Mouse (Mus musculus): ENCODE data around the gene Mad1l1. TPM values are rescaled to one million over a fixed set of nuclear protein-coding genes. Genes with fewer than 3 reads are reported as not detected.

Mad1l1 gene
- total and polyA plus RNA-seq, 2 experiments: 6.7 to 14.4 TPM

DNA sequence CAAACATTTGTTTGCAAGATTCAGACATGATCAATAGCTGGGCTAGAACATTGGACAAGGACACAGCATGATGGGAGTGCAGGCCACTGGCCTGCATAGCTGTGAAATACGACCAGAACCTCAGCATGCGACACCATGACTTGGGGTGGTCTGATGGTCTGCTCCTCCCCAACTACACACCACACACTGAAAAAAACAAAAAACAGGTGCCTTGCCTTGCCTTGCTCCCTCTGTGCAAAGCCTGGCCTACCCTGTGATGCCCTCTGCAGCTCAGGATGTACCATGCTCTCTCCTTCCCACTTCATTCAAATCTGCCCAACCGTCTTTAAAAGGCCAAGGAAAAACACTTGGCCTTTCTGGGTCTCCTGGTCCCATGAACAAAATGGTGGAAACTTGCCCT lies 63.3 kb downstream of the Mad1l1 start:
- Histone ChIP-seq H3K79me2 (ENCODE audit: control insufficient read depth, insufficient read depth, low read length) (no peaks in the 10 kb centered on the region), H3K9ac (ENCODE audit: low read depth, low read length) (no peak overlapping the region), H3K4me1 (ENCODE audit: control insufficient read depth, insufficient read depth, low read length) (no peaks in the 10 kb centered on the region), H3K27ac (replicated peaks; ENCODE audit: insufficient read depth, low read depth, low read length) (no peak overlapping the region), H3K4me3 (ENCODE audit: insufficient read depth, low read depth, low read length) (no peak overlapping the region), H3K27me3 (ENCODE audit: control insufficient read depth, insufficient read depth, low read length) (no peaks in the 10 kb centered on the region), H3K36me3 (ENCODE audit: control insufficient read depth, insufficient read depth, low read length) (no peaks in the 10 kb centered on the region)
- 94% methylated on average over 3 of the region's 3 CpGs for WGBS
- no peak for TF ChIP-seq CTCF (IDR thresholded peaks at IDR 0.05; ENCODE audit: low read depth, low read length)
- no peak for TF ChIP-seq POLR2A (IDR thresholded peaks at IDR 0.05; ENCODE audit: extremely low read depth, insufficient read depth, low read length)
- no peak for DNase-seq (ENCODE audit: extremely low read depth, low read depth, low spot score)

DNA sequence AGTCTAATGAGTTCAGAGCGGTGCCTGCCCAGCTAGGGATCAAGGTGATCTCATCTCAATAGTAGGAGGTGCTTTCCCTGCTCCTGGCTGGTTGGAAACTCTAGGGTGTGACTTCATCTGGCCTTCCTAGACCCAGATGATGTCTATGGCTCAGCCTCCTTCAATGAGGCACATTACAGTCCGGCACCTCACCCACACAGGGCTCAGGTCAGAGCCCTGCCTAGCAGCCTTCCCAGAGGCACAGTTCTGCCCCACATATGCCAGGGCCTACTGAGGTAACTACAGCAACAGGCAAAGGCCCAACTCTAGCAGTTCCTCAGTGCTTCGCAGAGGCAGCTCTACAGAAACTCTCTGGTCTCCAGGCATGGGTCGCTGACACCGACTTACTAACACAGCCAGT lies 63.9 kb downstream of the Mad1l1 start:
- no peaks in the 10 kb centered on the region for H3K4me1 ChIP-seq (ENCODE audit: control insufficient read depth, insufficient read depth, low read length)
- DNase-seq (ENCODE audit: extremely low read depth, low read depth, low spot score): no peak
- no peaks in the 10 kb centered on the region for H3K36me3 ChIP-seq (ENCODE audit: control insufficient read depth, insufficient read depth, low read length)
- H3K27me3 ChIP-seq (ENCODE audit: control insufficient read depth, insufficient read depth, low read length): no peaks in the 10 kb centered on the region
- no peak overlapping the region for H3K9ac ChIP-seq (ENCODE audit: low read depth, low read length)
- H3K4me3 ChIP-seq (ENCODE audit: insufficient read depth, low read depth, low read length): no peak overlapping the region
- WGBS: 94% methylated on average over 5 of the region's 5 CpGs
- H3K27ac ChIP-seq (replicated peaks; ENCODE audit: insufficient read depth, low read depth, low read length): no peak overlapping the region
- H3K79me2 ChIP-seq (ENCODE audit: control insufficient read depth, insufficient read depth, low read length): no peaks in the 10 kb centered on the region
- TF ChIP-seq POLR2A (IDR thresholded peaks at IDR 0.05; ENCODE audit: extremely low read depth, insufficient read depth, low read length): no peak
- no peak for TF ChIP-seq CTCF (IDR thresholded peaks at IDR 0.05; ENCODE audit: low read depth, low read length)

DNA sequence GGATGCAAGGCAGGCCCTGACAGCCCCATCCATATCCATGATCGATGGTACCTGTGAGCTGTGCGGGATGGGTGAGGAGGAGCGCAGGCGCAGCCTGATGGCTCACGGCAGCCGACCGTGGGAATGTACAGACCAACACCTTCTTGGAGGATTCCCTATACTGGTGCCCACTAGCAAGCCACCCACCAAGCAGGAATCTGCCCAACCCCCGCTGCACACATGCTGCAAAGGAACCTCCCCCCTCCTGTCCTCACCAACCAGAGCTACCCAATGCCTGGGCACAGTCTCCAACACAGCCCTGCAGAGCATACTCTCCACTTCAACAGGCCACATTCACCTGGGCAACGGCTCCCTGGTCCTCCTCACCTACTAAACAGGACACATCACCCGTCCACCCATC lies 64.7 kb downstream of the Mad1l1 start:
- Histone ChIP-seq H3K27ac (replicated peaks; ENCODE audit: insufficient read depth, low read depth, low read length) (no peak overlapping the region), H3K36me3 (ENCODE audit: control insufficient read depth, insufficient read depth, low read length) (no peaks in the 10 kb centered on the region)

DNA sequence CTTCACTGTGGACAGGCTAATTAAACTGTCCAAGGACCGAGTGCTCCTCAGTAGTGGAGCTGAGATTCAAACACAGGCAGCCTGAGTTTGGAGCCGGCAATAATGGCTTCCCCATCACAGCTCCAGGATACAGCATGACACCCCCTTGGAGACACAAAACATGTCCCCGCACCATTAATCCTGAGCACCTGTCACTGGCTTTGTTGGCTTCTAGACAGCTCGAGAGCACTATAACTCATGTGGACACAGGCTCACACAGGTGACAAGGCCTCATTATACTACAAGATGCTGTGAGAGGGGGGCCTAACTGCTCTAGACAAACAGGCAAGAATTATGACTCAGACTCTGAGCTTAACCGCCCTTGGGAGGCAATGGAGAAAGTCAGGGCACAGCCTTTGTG lies 66.1 kb downstream of the Mad1l1 start:
- no peak overlapping the region for H3K27ac ChIP-seq (replicated peaks; ENCODE audit: insufficient read depth, low read depth, low read length)
- H3K9ac ChIP-seq (ENCODE audit: low read depth, low read length): no peak overlapping the region
- DNase-seq (ENCODE audit: extremely low read depth, low read depth, low spot score): no peak
- no peaks in the 10 kb centered on the region for H3K27me3 ChIP-seq (ENCODE audit: control insufficient read depth, insufficient read depth, low read length)
- H3K79me2 ChIP-seq (ENCODE audit: control insufficient read depth, insufficient read depth, low read length): no peaks in the 10 kb centered on the region
- 97% methylated on average over 5 of the region's 5 CpGs for whole genome bisulfite sequencing
- H3K4me3 ChIP-seq (ENCODE audit: insufficient read depth, low read depth, low read length): no peak overlapping the region
- TF ChIP-seq CTCF (IDR thresholded peaks at IDR 0.05; ENCODE audit: low read depth, low read length) (no peak), POLR2A (IDR thresholded peaks at IDR 0.05; ENCODE audit: extremely low read depth, insufficient read depth, low read length) (no peak)
- H3K4me1 ChIP-seq (ENCODE audit: control insufficient read depth, insufficient read depth, low read length): no peaks in the 10 kb centered on the region
- no peaks in the 10 kb centered on the region for H3K36me3 ChIP-seq (ENCODE audit: control insufficient read depth, insufficient read depth, low read length)

More for the DNA sequence above, 64.7 kb downstream of the Mad1l1 start:
- Histone ChIP-seq H3K4me1 (ENCODE audit: control insufficient read depth, insufficient read depth, low read length) (no peaks in the 10 kb centered on the region), H3K79me2 (ENCODE audit: control insufficient read depth, insufficient read depth, low read length) (no peaks in the 10 kb centered on the region), H3K27me3 (ENCODE audit: control insufficient read depth, insufficient read depth, low read length) (no peaks in the 10 kb centered on the region), H3K9ac (ENCODE audit: low read depth, low read length) (no peak overlapping the region), H3K4me3 (ENCODE audit: insufficient read depth, low read depth, low read length) (no peak overlapping the region)
- TF ChIP-seq CTCF (IDR thresholded peaks at IDR 0.05; ENCODE audit: low read depth, low read length) (no peak), POLR2A (IDR thresholded peaks at IDR 0.05; ENCODE audit: extremely low read depth, insufficient read depth, low read length) (no peak)
- no peak for DNase-seq (ENCODE audit: extremely low read depth, low read depth, low spot score)
- 94% methylated on average over 10 of the region's 10 CpGs for WGBS

DNA sequence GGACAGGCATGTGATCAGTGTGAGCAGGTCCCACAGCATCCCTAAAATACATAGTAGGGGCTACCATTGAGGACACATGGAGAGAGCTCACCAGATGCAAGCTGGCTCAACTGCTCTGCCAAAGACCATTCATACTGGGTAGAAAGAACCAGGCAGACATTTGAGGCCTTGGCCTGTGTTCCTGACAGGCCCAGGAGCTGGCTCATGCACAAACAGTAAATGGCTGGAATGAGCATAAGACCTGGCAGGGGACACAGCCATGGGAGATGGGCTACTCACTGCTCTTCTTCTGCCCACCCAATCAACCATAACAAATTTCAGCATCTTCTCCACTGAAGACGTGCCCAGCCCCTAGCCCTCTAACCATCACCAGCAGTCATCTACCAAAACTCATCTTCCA lies 66.7 kb downstream of the Mad1l1 start:
- H3K4me3 ChIP-seq (ENCODE audit: insufficient read depth, low read depth, low read length): no peak overlapping the region
- H3K36me3 ChIP-seq (ENCODE audit: control insufficient read depth, insufficient read depth, low read length): no peaks in the 10 kb centered on the region
- DNase-seq (ENCODE audit: extremely low read depth, low read depth, low spot score): no peak
- TF ChIP-seq POLR2A (IDR thresholded peaks at IDR 0.05; ENCODE audit: extremely low read depth, insufficient read depth, low read length) (no peak), CTCF (IDR thresholded peaks at IDR 0.05; ENCODE audit: low read depth, low read length) (no peak)
- no peak overlapping the region for H3K9ac ChIP-seq (ENCODE audit: low read depth, low read length)
- H3K27ac ChIP-seq (replicated peaks; ENCODE audit: insufficient read depth, low read depth, low read length): no peak overlapping the region
- H3K27me3 ChIP-seq (ENCODE audit: control insufficient read depth, insufficient read depth, low read length): no peaks in the 10 kb centered on the region
- WGBS: 96% methylated on average over 1 of the region's 1 CpGs
- no peaks in the 10 kb centered on the region for H3K79me2 ChIP-seq (ENCODE audit: control insufficient read depth, insufficient read depth, low read length)
- H3K4me1 ChIP-seq (ENCODE audit: control insufficient read depth, insufficient read depth, low read length): no peaks in the 10 kb centered on the region

DNA sequence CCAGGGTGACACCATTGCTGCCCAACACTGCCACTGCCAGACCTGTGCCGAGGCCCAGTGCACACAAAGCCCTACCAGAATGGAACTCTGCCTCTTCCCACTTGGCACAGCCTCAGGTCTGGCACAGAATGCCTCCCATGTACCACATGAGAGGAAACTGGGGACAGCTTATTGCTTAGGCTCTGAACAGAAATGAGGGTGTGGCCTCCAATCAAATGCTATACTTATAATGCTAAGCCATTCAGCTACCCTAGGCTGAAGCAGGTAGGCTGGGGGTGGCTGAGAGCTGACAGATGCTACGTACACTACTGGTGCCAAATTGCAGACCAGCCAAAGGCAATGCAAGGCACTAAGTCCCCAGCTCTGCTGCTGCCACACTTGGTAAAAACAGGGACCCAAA lies 69.4 kb downstream of the Mad1l1 start:
- Histone ChIP-seq H3K79me2 (ENCODE audit: control insufficient read depth, insufficient read depth, low read length) (no peaks in the 10 kb centered on the region), H3K27me3 (ENCODE audit: control insufficient read depth, insufficient read depth, low read length) (no peaks in the 10 kb centered on the region), H3K36me3 (ENCODE audit: control insufficient read depth, insufficient read depth, low read length) (no peaks in the 10 kb centered on the region), H3K4me1 (ENCODE audit: control insufficient read depth, insufficient read depth, low read length) (no peaks in the 10 kb centered on the region), H3K4me3 (ENCODE audit: insufficient read depth, low read depth, low read length) (no peak overlapping the region), H3K27ac (replicated peaks; ENCODE audit: insufficient read depth, low read depth, low read length) (no peak overlapping the region), H3K9ac (ENCODE audit: low read depth, low read length) (no peak overlapping the region)
- no peak for TF ChIP-seq POLR2A (IDR thresholded peaks at IDR 0.05; ENCODE audit: extremely low read depth, insufficient read depth, low read length)
- TF ChIP-seq CTCF (IDR thresholded peaks at IDR 0.05; ENCODE audit: low read depth, low read length): no peak
- DNase-seq (ENCODE audit: extremely low read depth, low read depth, low spot score): no peak
- 54% methylated on average over 2 of the region's 2 CpGs for WGBS

Data from liver, adult 2 months (tissue).